Mouse (Mus musculus) MN1 (cell line): ENCODE measurements at regions not wholly inside any gene's neighbourhood (a gene's known extent, or its start where the extent isn't known, plus 50 kb on each side); places are given as distances from the start of the nearest gene placed in this dataset.

ENCODE experiments used
- DNase-seq: peaks from one replicate; pipeline ENCODE4 v3.0.0-alpha.2; 2016; ENCODE audit warnings: low spot score

DNA sequence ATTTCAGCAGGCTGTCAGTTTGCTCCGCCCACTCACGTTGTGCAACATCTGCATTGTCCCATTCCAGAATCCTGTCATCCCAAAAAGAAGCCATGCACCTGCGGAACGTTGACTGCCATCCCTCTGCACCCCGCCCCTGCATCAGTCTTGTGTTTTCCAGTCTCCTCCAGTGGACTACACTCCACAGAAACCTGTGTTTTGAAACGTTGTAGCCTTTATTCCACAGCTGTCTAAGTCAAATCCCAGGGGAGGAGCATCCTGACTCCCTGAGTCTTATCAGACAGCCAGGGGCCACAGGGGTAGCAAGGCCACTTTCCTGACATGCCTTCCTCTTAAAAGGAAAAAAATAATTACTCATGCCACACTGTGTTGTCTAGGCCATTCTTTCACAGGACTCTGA is 251.5 kb upstream of the Dio3 start:
- DNase-seq = no peak

DNA sequence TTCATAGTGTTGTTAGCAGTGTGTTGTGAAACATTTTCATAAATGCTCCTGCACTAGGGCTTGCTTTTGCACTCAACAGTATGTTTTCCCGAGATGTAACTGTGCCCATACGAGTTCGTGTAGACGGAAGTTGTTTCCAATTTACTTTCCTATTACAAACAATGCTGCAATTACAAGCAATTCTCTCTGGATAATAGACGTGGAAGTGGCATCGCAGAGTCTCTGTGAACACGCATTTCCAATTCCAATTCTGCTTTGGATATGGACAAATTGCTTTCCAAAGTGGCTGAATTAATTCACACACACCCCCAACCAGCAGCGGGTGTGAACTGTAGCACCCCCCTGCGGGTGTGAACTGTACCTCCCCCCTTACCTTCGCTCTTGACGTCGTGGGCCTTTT is 250.9 kb upstream of the Dio3 start:
- no peak for DNase-seq

DNA sequence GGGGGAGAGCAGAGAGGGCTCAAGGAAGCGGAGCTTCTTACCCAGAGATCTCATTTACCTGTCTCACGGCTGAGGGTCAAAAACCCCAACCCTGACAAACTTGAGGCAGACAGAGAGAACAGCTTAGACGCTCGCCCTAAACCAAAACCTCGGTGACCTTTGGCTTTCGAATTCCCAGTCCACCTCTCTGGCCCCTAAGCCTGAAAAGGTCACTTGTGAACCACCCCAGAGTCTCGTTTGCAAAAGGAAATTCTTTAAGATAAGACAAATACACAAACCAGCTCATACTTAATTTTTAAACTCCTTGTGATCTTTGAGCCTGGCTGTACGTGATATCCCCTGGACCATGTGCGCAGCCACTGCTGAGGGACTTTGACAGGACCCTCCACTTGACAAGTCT is 250.2 kb upstream of the Dio3 start:
- DNase-seq = no peak

DNA sequence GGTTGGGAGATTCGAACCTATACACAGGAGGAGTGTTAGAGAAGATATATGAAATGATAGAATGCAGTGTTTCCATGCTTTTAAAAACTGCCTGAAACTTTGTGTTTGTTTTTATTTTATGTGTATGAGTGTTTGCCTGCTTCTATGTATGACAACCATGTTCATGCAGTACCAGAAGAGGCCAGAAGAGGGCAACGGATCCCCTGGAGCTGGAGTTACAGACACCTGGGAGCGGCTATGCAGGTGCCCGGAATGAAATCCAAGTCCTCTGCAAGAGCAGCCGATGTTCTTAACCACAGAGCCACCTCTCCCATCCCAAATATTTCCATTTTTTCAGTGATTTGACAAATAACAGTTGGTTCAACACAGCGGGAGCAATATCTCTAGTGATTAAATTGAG is 247.5 kb upstream of the Dio3 start:
- DNase-seq = no peak

DNA sequence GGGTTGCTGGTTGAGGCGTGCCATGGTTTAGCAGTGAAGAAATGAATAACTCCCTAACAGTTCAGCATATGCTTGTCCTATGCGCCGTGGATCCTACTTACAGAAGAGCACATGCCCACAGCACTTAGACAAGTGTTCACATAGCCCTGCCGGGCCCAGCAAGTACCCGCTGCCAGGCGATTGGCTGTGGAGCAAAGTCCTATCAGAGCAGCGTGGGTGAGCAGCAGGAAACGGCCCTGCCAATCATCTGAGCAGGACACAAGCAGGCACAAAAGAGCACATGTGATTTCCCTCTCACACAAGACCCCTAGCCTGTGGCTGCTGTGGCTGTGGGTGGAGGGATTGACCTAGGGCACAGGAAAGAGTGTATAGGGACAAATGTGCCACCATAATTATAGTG is 243.7 kb upstream of the Dio3 start:
- no peak for DNase-seq

DNA sequence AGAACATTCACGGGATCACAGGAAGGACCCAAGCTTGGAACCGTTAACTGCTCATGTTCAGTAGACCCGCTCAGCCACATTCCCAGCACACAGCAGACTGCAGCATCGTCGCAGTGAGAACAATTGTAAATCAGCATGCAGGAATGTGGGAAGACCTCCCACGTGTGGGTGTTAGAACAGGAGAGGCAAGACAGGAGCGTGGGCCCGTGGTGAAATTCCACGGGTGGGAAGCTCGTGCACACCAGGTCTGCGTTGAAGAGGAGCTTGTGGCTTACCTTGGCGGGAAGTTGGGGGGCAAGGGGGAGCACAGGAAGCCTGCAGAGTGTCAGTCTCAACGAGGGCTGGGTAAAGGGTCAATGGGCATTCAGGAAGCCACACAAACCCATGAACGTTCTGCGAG is 238.2 kb upstream of the Dio3 start:
- no peak for DNase-seq

DNA sequence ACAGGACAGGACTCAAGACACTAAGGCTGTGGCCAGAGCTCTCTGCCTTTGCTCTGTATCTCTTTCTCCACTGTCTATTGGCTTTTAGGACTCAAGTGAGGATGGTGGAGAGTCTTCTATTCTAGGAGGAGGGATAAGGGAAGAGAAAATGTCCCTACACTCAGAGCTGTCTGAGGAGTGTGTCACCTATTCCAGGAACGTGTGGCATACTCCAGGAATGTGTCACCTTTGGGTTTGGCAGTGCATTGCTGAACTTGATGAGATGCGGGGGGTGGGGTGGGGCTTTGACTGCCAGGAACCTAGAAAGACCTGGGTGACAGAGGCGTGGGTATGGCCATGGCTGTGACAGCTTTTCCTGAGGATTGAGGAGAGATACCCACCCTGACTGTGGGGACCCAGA is 237.1 kb upstream of the Dio3 start:
- no peak for DNase-seq

DNA sequence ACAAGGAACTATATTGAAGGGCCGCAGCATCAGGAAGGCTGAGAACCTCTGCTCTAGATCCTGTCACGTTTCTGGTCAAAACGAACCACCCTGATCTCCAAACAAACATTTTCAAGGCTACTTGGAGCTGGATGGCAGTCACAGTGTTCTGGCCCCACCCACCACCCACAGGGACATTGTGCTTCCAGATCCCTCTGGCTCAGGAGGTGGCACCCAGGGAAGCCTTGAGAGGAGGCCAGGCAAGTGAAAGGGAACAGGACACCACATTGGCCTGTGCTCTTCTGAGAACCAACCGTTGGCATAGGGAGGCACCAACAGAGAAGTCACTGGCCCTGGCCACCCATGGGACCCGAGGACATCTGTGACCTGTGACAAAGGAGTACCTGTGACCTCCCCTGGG is 234.6 kb upstream of the Dio3 start:
- no peak for DNase-seq

DNA sequence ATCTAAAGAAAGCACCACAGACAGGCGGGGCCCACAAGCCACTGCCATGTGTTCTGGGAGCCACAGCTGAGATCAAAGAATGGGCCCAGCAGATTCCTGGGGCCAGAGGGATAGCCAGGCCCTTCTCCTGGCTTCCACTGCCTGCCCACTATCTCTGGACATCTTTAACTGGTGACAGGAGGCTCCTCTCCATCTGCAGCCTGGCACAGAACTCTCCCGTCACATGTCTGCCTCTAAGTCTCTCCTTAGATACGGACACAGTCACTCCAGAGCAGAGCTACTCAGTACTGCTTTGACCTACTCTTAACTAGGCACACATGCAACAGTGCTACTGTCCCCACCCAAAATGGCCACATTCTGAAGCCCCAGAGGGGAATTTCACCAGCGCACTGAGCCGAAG is 234.1 kb upstream of the Dio3 start:
- DNase-seq = no peak

DNA sequence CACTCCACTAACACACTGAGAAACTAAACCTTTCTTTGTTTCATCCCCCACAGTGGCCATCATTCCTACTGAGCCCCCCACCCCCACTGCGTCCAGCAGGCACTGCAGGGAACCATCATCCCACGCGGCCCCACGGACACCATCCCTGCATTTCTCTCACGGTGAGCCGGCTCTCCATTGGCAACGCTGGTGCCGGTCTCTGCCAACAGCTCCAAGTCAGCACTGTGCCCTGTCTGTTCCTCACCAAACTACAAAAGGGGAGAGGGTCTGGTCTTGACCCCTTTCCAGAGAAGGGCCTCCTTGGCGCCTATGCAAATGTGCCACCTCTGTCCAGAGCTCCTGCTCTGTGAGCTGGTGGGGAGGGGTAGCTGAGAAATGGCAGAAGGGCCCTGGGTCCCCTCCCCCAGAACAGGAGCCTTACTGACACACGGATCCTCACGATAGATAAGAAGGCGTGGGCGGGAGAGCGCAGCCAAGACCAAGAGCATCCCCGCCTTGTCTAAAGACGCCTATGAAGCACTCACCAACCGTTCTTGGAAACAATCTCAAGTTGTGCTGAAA is 233.0 kb upstream of the Dio3 start:
- no peak for DNase-seq

DNA sequence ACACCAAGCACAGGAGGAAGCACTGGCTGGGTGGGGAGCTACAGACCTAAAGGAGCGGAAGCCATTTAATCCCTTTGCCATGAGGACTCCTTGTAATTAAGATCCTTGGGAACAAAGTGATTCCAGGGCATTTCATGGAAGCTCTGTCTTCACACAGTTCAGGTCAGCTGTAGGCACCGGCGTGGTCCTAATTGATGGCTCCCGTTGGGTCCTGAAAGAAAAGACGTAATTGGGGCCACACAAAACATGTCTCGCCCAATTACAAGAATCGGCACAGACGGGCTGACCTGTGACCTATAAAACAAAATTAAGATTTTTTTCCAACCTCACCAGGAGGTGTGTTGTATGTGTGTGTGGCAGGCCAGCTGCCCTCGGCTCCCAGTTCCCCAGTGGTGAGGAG is 232.3 kb upstream of the Dio3 start:
- no peak for DNase-seq

DNA sequence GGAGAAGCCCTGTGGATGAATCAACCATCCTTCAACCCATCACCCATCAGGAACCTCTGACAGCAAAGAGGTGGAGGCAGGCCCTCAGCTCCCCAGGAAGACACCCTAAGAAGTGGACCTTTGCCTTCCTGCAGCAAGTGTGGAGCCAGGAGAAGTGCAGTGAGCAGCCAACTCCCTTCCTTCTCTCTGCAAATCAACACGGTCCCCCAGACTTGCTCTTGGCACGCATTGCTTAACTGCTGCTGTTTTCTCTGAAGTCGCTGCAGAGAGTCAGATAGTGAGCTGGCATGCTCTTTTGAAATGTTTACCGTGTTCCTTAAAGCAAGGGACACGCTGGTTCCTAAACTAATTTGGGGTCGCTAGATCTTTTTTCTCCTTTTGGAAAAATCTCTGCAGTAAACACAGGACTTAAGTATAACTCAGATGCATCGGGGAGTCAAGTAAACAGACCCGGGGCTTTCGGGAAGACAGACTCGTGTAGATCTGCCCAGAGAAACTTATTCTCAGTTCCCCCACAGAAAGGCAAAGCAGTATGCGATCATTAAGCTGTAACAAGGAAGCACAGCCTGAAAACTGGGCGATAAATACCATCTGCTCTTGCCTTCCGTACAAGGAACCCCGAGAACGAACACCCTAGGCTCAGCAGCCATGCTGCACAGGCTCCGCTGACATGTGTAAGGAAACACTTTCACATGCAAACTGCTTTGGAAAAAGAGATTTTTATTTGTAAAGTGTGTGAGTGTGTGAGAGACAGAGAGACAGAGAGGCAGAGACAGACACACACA is 231.2 kb upstream of the Dio3 start:
- DNase-seq = no peak

DNA sequence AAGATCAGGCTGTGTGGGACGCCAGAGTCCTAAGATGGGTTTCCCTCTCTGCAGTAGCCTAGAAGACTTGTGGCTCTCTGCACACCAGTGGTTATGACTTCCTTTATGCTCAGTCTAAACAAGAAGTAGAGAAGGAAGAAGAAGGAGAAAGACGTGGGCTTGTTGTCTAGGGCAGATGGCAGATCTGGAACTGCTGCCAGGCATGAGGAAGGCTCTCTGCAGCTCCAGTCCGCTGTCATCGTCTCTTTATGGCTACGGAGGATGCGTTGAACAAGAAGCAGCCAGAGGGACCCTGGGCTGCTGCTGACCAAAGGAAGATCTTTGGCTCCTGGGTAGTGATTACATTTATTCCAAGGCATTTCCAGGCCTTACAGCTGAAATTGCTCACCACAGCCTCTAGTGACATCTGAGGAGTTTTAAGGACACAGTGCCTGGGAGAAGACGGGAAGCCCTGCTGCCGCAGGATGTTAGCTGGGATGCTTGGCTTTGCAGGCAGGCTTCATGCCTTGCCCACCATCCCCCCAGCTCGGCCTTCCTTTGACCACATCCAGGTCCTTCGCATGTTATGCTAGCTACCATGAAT is 229.6 kb upstream of the Dio3 start:
- DNase-seq = no peak

DNA sequence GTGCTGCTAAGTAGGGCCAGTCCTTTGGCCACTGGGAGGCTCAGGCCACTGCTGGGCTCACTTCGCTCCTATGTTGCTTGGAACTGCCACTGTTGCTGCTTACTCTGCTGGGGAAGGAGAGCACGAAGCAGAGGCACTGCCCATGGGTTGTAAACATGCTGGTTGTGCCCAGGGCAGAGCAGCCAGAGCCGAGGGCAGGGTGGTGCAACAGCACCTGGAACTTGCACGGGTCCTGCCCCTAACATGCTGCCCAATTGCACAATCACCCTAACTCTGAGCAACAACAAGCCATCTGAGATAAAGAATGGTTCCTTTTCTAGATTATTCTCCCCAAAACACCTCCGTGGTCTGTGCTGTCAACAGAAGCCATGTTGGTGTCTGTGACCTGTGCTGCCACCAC is 219.5 kb upstream of the Dio3 start:
- no peak for DNase-seq

DNA sequence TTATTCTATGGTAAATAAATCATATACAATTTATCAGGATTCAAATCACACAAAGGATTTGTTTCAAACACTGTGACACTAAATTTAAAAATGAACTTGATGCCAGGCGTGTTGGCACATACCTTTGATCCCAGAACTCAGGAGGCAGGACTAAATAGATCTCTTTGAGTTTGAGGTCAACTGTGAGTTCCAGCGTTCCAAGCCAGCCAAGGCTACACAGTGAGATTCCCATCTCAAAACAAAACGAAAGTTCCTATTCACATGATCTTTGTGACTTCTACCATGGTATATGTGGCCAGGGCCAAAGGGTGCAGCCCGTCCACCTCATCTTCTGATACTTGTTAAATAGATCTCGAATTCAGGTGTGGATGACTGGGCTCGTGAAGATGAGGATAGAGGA is 216.9 kb upstream of the Dio3 start:
- no peak for DNase-seq

DNA sequence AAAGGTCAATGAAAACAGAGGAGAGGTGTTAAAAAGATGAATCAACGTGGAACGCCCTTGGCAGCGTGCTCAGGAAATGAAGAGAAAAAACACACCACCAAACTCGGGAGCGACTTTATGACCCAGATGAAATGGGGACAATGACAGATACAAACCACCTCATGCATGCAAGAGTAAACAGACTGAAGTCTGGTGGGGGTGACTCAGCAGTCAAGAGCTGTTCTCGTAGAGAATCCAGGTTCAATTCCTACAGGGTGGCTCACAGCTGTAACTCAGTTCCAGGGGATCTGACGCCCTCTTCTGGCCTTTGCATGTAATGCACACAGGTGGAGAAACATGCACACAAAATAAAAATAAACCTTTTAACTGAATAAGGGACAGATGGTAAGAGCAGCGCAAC is 215.9 kb upstream of the Dio3 start:
- DNase-seq = no peak

DNA sequence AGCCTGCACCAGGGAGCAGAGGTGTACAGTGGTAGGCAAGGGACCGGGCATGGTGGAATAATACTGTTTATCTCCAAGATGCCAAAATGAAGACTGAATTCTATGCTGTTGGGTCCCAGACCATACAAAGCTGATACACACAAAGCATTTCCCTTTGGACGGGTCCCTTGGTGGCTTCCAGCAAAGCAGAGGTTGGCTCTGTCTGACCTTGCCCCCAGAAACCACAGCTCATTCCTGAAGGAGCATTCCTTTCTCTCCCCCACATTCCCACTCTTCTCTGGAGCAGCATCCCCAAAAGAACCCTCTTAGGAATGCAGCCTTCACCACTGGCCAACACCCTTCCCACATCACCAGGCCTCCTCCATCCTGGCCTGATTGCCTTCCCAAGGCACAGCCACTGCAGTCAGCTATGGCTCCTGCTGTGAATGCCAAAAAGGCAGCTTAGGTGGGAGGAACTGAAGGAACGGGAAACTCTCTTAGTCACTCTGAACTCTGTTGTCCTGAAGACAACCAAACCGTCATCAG is 212.4 kb upstream of the Dio3 start:
- DNase-seq = no peak

DNA sequence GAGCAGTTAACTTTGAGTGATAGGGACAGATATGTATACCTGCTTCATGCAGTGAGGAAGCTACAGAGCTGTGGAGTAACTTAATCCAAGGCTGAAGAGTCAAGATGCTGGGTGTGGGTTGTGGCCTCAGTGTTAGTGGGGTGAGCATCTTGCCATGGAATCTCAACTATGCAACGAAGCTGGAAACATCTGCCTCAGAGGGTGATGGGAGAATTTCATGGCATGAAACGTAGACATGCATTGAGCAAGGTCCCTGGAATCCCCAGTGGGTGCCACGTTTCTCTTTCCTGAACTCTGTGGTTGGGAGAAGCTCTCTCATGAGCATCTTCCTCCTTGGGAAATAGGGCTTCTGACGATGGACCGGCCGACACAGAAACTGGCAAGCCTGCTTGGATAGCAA is 208.4 kb upstream of the Dio3 start:
- DNase-seq = no peak

DNA sequence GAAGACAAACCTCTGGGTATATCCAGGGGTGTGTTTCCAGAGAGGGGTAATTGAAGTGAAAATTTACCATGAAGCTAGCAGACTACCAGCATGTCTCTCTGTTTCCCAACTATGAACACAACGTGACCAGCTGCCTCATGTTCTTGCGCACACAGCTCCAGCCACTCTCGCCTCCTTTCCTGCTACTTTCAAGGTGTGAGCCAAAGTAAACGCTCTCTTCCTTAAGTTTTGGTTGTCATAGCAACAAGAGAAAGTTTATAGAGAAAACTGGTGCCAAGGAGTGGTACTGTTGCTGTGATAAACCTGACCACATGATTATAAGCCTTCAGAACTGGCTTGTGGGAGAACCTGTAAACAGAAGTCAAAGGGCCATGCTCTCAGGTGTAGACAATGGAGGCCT is 207.0 kb upstream of the Dio3 start:
- DNase-seq = no peak

DNA sequence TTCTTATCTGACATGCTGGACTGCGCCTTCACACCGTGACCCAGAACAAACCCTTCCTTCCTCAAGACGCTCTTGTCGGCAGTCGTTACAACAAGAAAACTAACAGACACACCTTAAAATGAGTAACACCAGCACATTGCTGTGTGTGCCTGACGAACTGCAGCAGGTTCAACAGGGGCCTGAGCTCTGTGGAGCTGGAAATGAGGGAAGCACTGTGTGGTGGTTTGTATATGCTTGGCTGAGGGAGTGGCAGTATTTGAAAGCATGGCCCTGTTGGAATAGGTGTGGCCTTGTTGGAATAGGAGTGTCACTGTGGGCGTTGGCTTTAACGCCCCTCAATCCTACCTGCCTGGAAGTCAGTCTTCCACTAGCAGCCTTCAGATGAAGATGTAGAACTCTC is 203.9 kb upstream of the Dio3 start:
- no peak for DNase-seq

DNA sequence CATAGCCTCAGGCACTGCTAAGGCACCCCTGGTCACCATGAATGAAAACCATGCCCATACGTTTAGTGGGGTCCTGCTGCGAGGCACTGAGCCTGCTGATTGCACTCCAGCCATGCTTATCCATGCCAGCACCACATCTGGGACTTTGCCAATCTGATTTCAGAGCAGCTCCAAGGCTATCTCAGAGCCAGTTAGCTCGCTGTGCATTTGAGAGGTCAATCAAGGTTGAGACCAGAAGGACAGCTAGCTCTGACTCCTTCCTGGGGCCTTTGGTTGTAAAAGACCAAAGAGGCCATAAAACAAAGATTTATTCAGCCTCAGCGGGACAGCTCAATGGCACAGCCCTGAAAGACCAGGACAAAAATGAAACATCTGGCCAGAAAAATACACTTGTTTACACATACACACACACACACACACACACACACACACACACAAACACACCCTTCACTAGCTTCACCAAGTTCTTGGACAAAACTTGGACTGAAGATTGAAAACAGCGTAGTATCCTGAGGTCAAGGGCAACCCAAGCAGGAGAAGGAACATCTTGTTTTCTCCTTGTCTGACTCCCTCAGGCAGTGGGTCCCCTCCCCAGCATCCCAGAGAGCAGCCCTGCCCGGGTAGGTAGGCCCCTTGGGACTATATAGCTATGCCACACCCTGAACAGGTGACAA is 201.5 kb upstream of the Dio3 start:
- peak; percentile 49 for DNase-seq

DNA sequence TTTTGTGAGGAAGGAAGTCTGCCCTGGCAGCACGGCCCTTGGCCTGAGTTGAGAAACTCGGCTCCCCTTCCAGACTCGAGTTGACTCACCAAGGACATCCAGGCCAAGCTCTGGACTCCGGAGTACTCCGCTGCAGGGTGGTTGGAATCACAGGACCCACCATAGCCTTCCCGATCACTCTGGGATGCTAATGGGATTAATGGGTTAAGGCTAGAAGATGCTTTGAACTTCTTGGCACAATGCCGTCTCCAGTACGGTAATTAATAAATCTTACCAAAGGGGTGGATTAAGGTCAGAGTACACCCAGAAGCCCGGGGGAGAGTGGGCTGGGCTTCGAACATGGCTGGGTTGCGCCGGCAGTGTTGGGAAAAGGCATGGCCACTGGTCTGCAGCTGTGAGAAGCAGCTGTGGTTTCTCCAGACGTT is 200.8 kb upstream of the Dio3 start:
- DNase-seq = peak; percentile 38
